In the genomic region with DNA sequence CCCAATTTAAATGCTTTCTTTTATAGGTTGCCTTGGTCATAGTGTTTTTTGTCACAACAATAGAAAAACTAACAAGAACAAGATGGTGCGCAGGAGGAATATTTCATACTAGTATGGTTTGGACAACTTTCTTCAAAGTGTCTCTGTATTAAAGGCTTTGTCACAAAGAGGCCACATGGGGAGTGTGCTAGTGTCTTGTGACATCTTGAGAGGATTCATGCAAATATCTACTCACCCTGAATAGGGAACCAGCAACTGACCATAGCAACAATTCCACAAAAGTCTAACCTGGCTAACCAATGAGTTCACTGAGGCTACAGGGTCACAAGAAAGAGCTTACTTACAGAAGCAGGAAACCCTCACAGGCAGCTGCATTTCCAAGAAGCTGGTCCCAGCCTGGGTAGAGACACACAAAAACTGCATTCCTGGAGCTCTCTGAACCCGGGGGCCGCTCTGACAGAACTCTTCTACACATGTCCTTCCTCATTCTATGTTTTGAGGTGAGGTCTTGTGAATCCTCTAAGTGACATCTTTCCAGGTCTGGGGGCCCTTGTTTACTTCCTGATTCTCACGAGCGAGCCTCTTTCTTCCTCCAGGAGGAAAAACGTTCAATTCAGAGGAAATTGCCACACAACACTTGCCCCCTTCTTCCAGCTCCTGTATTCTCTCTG, we compare ENCODE assay signal across 26 mouse cellular contexts. TPM values are rescaled to one million over a fixed set of nuclear protein-coding genes. Genes with fewer than 3 reads are reported as not detected.
A peak's percentile ranks its signal among the peaks of the same experiment; 100 is the strongest.
DNase-seq lines count a peak whose midpoint lies in the region; ATAC-seq and TF ChIP-seq lines count a peak whose summit lies in the region.
"Had no signal": no experiment of that assay in that cellular context is flagged by ENCODE, and none has a peak within 500 bp of the region (broad histone marks: within the 10 kb centered on the region; RNA-seq: fewer than 3 reads in every experiment).

No protein-coding gene starts in this region.

- H3K27ac ChIP-seq in gastrocnemius, adult 2 months, result peak overlapping the region; percentile 86
- 0 out of 2 replicates have a peak overlapping the region, but pooled peaks have one; percentile 20 for H3K27ac ChIP-seq in lung, postnatal 0 days (ENCODE audit: low read length)
- H3K27ac ChIP-seq: embryonic facial prominence, embryonic 12.5 days; hindbrain, embryonic 12.5 days; limb, embryonic 15.5 days; midbrain, embryonic 12.5 days had no signal

- no peaks in the 10 kb centered on the region for H3K27me3 ChIP-seq in lung, postnatal 0 days (replicated peaks; ENCODE audit: insufficient read depth, low read length)
- H3K27me3 ChIP-seq in splenic B cell, adult 2 months (ENCODE audit: control insufficient read depth, insufficient read depth, low read length, poor library complexity, severe bottlenecking), result no peaks in the 10 kb centered on the region
- H3K27me3 ChIP-seq: embryonic facial prominence, embryonic 12.5 days; hindbrain, embryonic 12.5 days; limb, embryonic 15.5 days; midbrain, embryonic 12.5 days; Patski had no signal

- intact Hi-C loops in gastrocnemius, adult 2 months (cut with DNase I), result loop anchor here (5.0 kb wide), 2 partner anchors 33 to 57 kb away; a partner anchor contains a TSS

- no peak overlapping the region for H3K4me3 ChIP-seq in gastrocnemius, adult 2 months
- no peak overlapping the region for H3K4me3 ChIP-seq in lung, postnatal 0 days (ENCODE audit: low read depth, low read length)
- no peak overlapping the region for H3K4me3 ChIP-seq in lung, adult 2 months (replicated peaks; ENCODE audit: extremely low read depth, low read depth, low read length)
- H3K4me3 ChIP-seq: embryonic facial prominence, embryonic 12.5 days; hindbrain, embryonic 12.5 days; limb, embryonic 15.5 days; midbrain, embryonic 12.5 days had no signal

- no peak for DNase-seq in gastrocnemius, adult 2 months
- no peak for DNase-seq in gastrocnemius, postnatal 10 days
- peak; percentile 24 for DNase-seq in lung, postnatal 0 days (ENCODE audit: low spot score)
- DNase-seq in lung, adult 2 months, result no peak
- peak; percentile 45 for DNase-seq in splenic B cell, adult 2 months (ENCODE audit: low read depth, low spot score)
- DNase-seq in MN1 (ENCODE audit: low spot score), result no peak
- DNase-seq in thymus, postnatal 25 days, result no peak
- DNase-seq: adrenal gland, postnatal 10 days; cerebellum, adult 18-20 months; kidney, adult 8-10 months; kidney, postnatal 25 days; right cerebral cortex, postnatal 14 days; thymus, adult 2 months had no signal

- 49% methylated on average over 6 of the region's 6 CpGs for WGBS in lung, postnatal 0 days
- 48% methylated on average over 6 of the region's 6 CpGs for WGBS in lung, adult 2 months

- ATAC-seq in lung, postnatal 0 days, result no peak
- peak; percentile 29 for ATAC-seq in megakaryocyte, adult 5-6 weeks (ENCODE audit: poor library complexity, severe bottlenecking)
- ATAC-seq: forebrain, embryonic 14.5 days had no signal

- no peaks in the 10 kb centered on the region for H3K9me3 ChIP-seq in lung, postnatal 0 days (ENCODE audit: low read length)
- H3K9me3 ChIP-seq: embryonic facial prominence, embryonic 12.5 days; hindbrain, embryonic 12.5 days; limb, embryonic 15.5 days; midbrain, embryonic 12.5 days had no signal

- no peaks in the 10 kb centered on the region for H3K36me3 ChIP-seq in lung, postnatal 0 days (ENCODE audit: insufficient read depth, low read length)
- H3K36me3 ChIP-seq in splenic B cell, adult 2 months (ENCODE audit: control insufficient read depth, insufficient read depth, low read length, poor library complexity, severe bottlenecking), result no peaks in the 10 kb centered on the region
- H3K36me3 ChIP-seq: embryonic facial prominence, embryonic 12.5 days; hindbrain, embryonic 12.5 days; limb, embryonic 15.5 days; midbrain, embryonic 12.5 days had no signal

- H3K4me2 ChIP-seq in lung, postnatal 0 days (replicated peaks; ENCODE audit: low read depth, low read length), result no peak overlapping the region
- H3K4me2 ChIP-seq: embryonic facial prominence, embryonic 12.5 days; hindbrain, embryonic 12.5 days; limb, embryonic 15.5 days; midbrain, embryonic 12.5 days had no signal

- TF ChIP-seq POLR2A in lung, adult 2 months (IDR thresholded peaks at IDR 0.05; ENCODE audit: borderline replicate concordance, extremely low read depth, low read depth, low read length), result no peak

- peaks cover 5% of the 10 kb centered on the region; the same call in 1 of the 2 replicates for H3K4me1 ChIP-seq in lung, postnatal 0 days (ENCODE audit: insufficient read depth, low read depth, low read length)
- peaks cover 10% of the 10 kb centered on the region for H3K4me1 ChIP-seq in lung, adult 2 months (ENCODE audit: control insufficient read depth, insufficient read depth, low read length)

- TF ChIP-seq CTCF in gastrocnemius, adult 2 months (IDR thresholded peaks at IDR 0.05), result no peak
- no peak for TF ChIP-seq CTCF in lung, postnatal 0 days (IDR thresholded peaks at IDR 0.05)
- no peak for TF ChIP-seq CTCF in lung, adult 2 months (IDR thresholded peaks at IDR 0.05; ENCODE audit: insufficient read depth, low read length)

- TF ChIP-seq EP300 in lung, postnatal 0 days (IDR thresholded peaks at IDR 0.05), result no peak

- H3K9ac ChIP-seq in lung, postnatal 0 days (replicated peaks; ENCODE audit: low read depth), result no peak overlapping the region
- H3K9ac ChIP-seq: embryonic facial prominence, embryonic 12.5 days; hindbrain, embryonic 12.5 days; limb, embryonic 15.5 days; midbrain, embryonic 12.5 days had no signal

RNA-seq across cellular contexts. Expression of a gene that starts 33.2 kb away (rescaled TPM):
- total RNA-seq in gastrocnemius, adult 2 months (2021), result 10 to 100 TPM; 55.5 to 61.6 TPM
- 10 to 100 TPM; 56.0 to 67.3 TPM for total RNA-seq in gastrocnemius, postnatal 10 days (2021)
- 4.7 and 6.5 TPM in 2 replicates for polyA plus RNA-seq in lung, postnatal 0 days (2015; fragmentation: Nextera tagmentation; extraction: Ambion mirVana)
- polyA plus RNA-seq in lung, adult 2 months (2012; rRNA removed), result 20.4 and 30.9 TPM in 2 replicates
- total RNA-seq in megakaryocyte, adult 5-6 weeks (2015), result 0.38 and 3.9 TPM in 2 replicates
- 1.8 TPM in 1 of 2 replicates, not detected in the other for total RNA-seq in megakaryocyte, adult 5-6 weeks (2017)

RNA-seq across cellular contexts. Expression of a gene that starts 37.8 kb away (rescaled TPM):
- total RNA-seq in gastrocnemius, adult 2 months (2021), result 1 to 10 TPM; 5.3 to 6.3 TPM
- total RNA-seq in gastrocnemius, postnatal 10 days (2021), result 1 to 10 TPM; 1.4 to 1.6 TPM
- 1.2 and 1.6 TPM in 2 replicates for polyA plus RNA-seq in lung, postnatal 0 days (2015; fragmentation: Nextera tagmentation; extraction: Ambion mirVana)
- polyA plus RNA-seq in lung, adult 2 months (2012; rRNA removed), result 1.6 and 2.0 TPM in 2 replicates
- total RNA-seq in megakaryocyte, adult 5-6 weeks (2015), result 0.38 TPM in 1 of 2 replicates, not detected in the other
- total RNA-seq in megakaryocyte, adult 5-6 weeks (2017), result not detected in 2 replicates

RNA-seq across cellular contexts. Expression of a gene that starts 48.4 kb away (rescaled TPM):
- not detected for total RNA-seq in gastrocnemius, adult 2 months (2021)
- not detected for total RNA-seq in gastrocnemius, postnatal 10 days (2021)
- not detected in 2 replicates for polyA plus RNA-seq in lung, postnatal 0 days (2015; fragmentation: Nextera tagmentation; extraction: Ambion mirVana)
- polyA plus RNA-seq in lung, adult 2 months (2012; rRNA removed), result not detected in 2 replicates
- not detected in 2 replicates for total RNA-seq in megakaryocyte, adult 5-6 weeks (2015)
- not detected in 2 replicates for total RNA-seq in megakaryocyte, adult 5-6 weeks (2017)
- total RNA-seq: adrenal gland, postnatal 10 days; heart, postnatal 10 days; left cerebral cortex, postnatal 36 days had no signal
- polyA plus RNA-seq: C2C12; embryonic facial prominence, embryonic 12.5 days; forebrain, embryonic 14.5 days; gonadal fat pad, adult 2 months; hindbrain, embryonic 12.5 days; liver, embryonic 16.5 days; midbrain, embryonic 12.5 days; neural tube, embryonic 14.5 days; Patski; thymus, adult 2 months had no signal

RNA-seq across cellular contexts. Expression of a gene that starts 48.4 kb away (rescaled TPM):
- total RNA-seq in gastrocnemius, adult 2 months (2021), result 100 to 1,000 TPM; 138 to 190 TPM
- 100 to 1,000 TPM; 127 to 139 TPM for total RNA-seq in gastrocnemius, postnatal 10 days (2021)
- polyA plus RNA-seq in lung, postnatal 0 days (2015; fragmentation: Nextera tagmentation; extraction: Ambion mirVana), result 205 and 218 TPM in 2 replicates
- 63.2 and 64.6 TPM in 2 replicates for polyA plus RNA-seq in lung, adult 2 months (2012; rRNA removed)
- 89.3 and 106 TPM in 2 replicates for total RNA-seq in megakaryocyte, adult 5-6 weeks (2015)
- total RNA-seq in megakaryocyte, adult 5-6 weeks (2017), result 210 and 268 TPM in 2 replicates

RNA-seq across cellular contexts. Expression of a gene that starts 53.3 kb away (rescaled TPM):
- total RNA-seq in gastrocnemius, adult 2 months (2021), result not detected
- total RNA-seq in gastrocnemius, postnatal 10 days (2021), result under 1 TPM in 1 of 2 experiments, not detected in 1; 0.11 TPM
- polyA plus RNA-seq in lung, postnatal 0 days (2015; fragmentation: Nextera tagmentation; extraction: Ambion mirVana), result 2.6 and 3.7 TPM in 2 replicates
- 1.7 and 2.5 TPM in 2 replicates for polyA plus RNA-seq in lung, adult 2 months (2012; rRNA removed)
- total RNA-seq in megakaryocyte, adult 5-6 weeks (2015), result not detected in 2 replicates
- total RNA-seq in megakaryocyte, adult 5-6 weeks (2017), result not detected in 2 replicates
- total RNA-seq: heart, postnatal 10 days had no signal
- polyA plus RNA-seq: limb, embryonic 15.5 days had no signal

Comparison
In these comparisons a context has a peak if more than half of its experiments do, and no peak if none do; other contexts are left out.
1. DNase-seq: peak in lung, postnatal 0 days (single experiment) and splenic B cell, adult 2 months (single experiment); none in gastrocnemius, adult 2 months (single experiment), gastrocnemius, postnatal 10 days (single experiment), lung, adult 2 months (single experiment), MN1 (single experiment) and thymus, postnatal 25 days (single experiment).
2. RNA of a gene that starts 33.2 kb away (total RNA-seq): 56.0 to 67.3 TPM in gastrocnemius, postnatal 10 days and 55.5 to 61.6 TPM in gastrocnemius, adult 2 months; 0.38 to 3.9 TPM in megakaryocyte, adult 5-6 weeks; every median in the first group is over 10 times any median in the second.